Mouse (Mus musculus) stomach, embryonic 14.5 days (tissue): ENCODE measurements at regions not wholly inside any gene's neighbourhood (a gene's known extent, or its start where the extent isn't known, plus 50 kb on each side); places are given as distances from the start of the nearest gene placed in this dataset.

Source experiments
- ATAC-seq: fragments of 200-750 bp; cut with Nextera tagmentation; 2 replicates; pipeline ENCODE4 v1.8.0; 2017; ENCODE audit warnings: low read depth, moderate TSS enrichment; ENCODE audit not compliant: insufficient number of reproducible peaks, insufficient read depth, low FRiP score
- H3K27ac ChIP-seq: fragments of 300-500 bp; sonication (generic); 2 replicates; pipeline ENCODE4 v1.5.1; 2014; ENCODE audit warnings: mild to moderate bottlenecking, low read length, moderate library complexity, mixed read lengths
- H3K27me3 ChIP-seq: fragments of 300-500 bp; sonication (generic); 2 replicates; pipeline ENCODE4 v1.6.1; 2014; ENCODE audit warnings: low read length, control low read depth, mixed read lengths; ENCODE audit not compliant: control insufficient read depth, insufficient read depth
- H3K36me3 ChIP-seq: fragments of 300-500 bp; sonication (generic); 2 replicates; pipeline ENCODE4 v1.6.1; 2014; ENCODE audit warnings: mild to moderate bottlenecking, control low read depth, low read length, moderate library complexity, mixed read lengths; ENCODE audit not compliant: control insufficient read depth, insufficient read depth
- H3K4me1 ChIP-seq: fragments of 300-500 bp; sonication (generic); 2 replicates; pipeline ENCODE4 v1.6.1; 2014; ENCODE audit warnings: low read length, control low read depth, mixed read lengths; ENCODE audit not compliant: control insufficient read depth, insufficient read depth
- H3K4me2 ChIP-seq: fragments of 300-500 bp; sonication (generic); replicated peaks from 2 replicates; pipeline ENCODE4 v1.6.1; 2014; ENCODE audit warnings: low read depth, low read length, control low read depth
- H3K4me3 ChIP-seq: fragments of 300-500 bp; sonication (generic); 2 replicates; pipeline ENCODE4 v1.5.1; 2014; ENCODE audit warnings: low read depth, low read length, control low read depth
- H3K9ac ChIP-seq: fragments of 300-500 bp; sonication (generic); replicated peaks from 2 replicates; pipeline ENCODE4 v1.6.1; 2014; ENCODE audit warnings: low read depth, mild to moderate bottlenecking, control low read depth, low read length, moderate library complexity, mixed read lengths
- H3K9me3 ChIP-seq: fragments of 300-500 bp; sonication (generic); 2 replicates; pipeline ENCODE4 v1.6.1; 2016; ENCODE audit warnings: low read depth, low read length, control low read depth; ENCODE audit not compliant: control insufficient read depth
- WGBS: fragments of 180-500 bp; shearing (Covaris S2); extraction: QIAGEN DNeasy Blood & Tissue Kit; methylation state at CpG from one replicate; pipeline ENCODE4 v1.1.7; 2014; 5-methylcytosine and 5-hydroxymethylcytosine counted together

- H3K27ac ChIP-seq, result peak overlapping the region; percentile 23; the same call in 1 of the 2 replicates
- no peak overlapping the region for H3K4me2 ChIP-seq
- no peaks in the 10 kb centered on the region for H3K9me3 ChIP-seq
- no peak overlapping the region for H3K9ac ChIP-seq
- 60% methylated on average over 5 of the region's 5 CpGs for whole genome bisulfite sequencing
- no peaks in the 10 kb centered on the region for H3K27me3 ChIP-seq
- no peak for ATAC-seq
- H3K4me1 ChIP-seq, result peaks cover 6% of the 10 kb centered on the region; the same call in 1 of the 2 replicates
- no peak overlapping the region for H3K4me3 ChIP-seq
- no peaks in the 10 kb centered on the region for H3K36me3 ChIP-seq
Measured at GRCm38 (mm10) chr1:168012611-168013010, 323.6 kb downstream of the Lmx1a start.

- Histone ChIP-seq H3K36me3 (no peaks in the 10 kb centered on the region), H3K9me3 (no peaks in the 10 kb centered on the region), H3K4me3 (no peak overlapping the region), H3K27me3 (no peaks in the 10 kb centered on the region), H3K4me2 (no peak overlapping the region), H3K4me1 (peaks cover 3% of the 10 kb centered on the region; the same call in 1 of the 2 replicates), H3K27ac (no peak overlapping the region), H3K9ac (no peak overlapping the region)
- WGBS, result 80% methylated on average over 5 of the region's 5 CpGs
- ATAC-seq, result no peak
Measured at GRCm38 (mm10) chr1:168016375-168016890, 327.4 kb downstream of the Lmx1a start.

DNA sequence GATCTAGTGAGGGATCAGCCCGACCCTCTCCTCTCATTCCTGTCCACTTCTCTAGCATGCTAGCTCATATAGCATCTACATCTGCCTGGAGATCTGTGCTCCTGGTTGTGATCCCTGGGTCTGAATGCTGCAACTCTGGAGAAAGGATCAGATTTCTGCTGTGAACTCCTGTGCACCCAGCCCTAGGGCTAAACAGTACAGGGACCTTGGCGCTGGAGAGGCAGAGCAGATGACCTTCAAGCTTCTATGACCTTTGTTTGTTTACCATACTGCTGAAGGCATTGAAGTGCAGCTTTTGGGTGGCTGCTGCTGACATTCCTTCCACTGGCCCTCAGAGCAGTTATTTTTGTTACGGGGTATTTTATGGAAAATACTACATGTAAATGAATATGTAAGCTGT lies 337.4 kb downstream of the Lmx1a start:
- no peaks in the 10 kb centered on the region for H3K4me1 ChIP-seq
- no peaks in the 10 kb centered on the region for H3K36me3 ChIP-seq
- no peak overlapping the region for H3K27ac ChIP-seq
- no peak overlapping the region for H3K4me3 ChIP-seq
- H3K4me2 ChIP-seq, result no peak overlapping the region
- no peaks in the 10 kb centered on the region for H3K9me3 ChIP-seq
- H3K9ac ChIP-seq, result no peak overlapping the region
- H3K27me3 ChIP-seq, result no peaks in the 10 kb centered on the region
- WGBS, result 65% methylated on average over 3 of the region's 3 CpGs
- no peak for ATAC-seq

GRCm38 (mm10) chr1:168044765-168045164 lies 355.7 kb downstream of the Lmx1a start:
- no peak overlapping the region for H3K27ac ChIP-seq
- H3K9ac ChIP-seq, result no peak overlapping the region
- 71% methylated on average over 10 of the region's 10 CpGs for WGBS
- H3K9me3 ChIP-seq, result no peaks in the 10 kb centered on the region
- H3K27me3 ChIP-seq, result no peaks in the 10 kb centered on the region
- no peak for ATAC-seq
- H3K4me1 ChIP-seq, result no peaks in the 10 kb centered on the region
- H3K4me2 ChIP-seq, result no peak overlapping the region
- H3K36me3 ChIP-seq, result no peaks in the 10 kb centered on the region
- no peak overlapping the region for H3K4me3 ChIP-seq

GRCm38 (mm10) chr1:168046347-168046746 lies 357.3 kb downstream of the Lmx1a start:
- no peaks in the 10 kb centered on the region for H3K4me1 ChIP-seq
- no peak overlapping the region for H3K27ac ChIP-seq
- whole genome bisulfite sequencing, result 81% methylated on average over 7 of the region's 7 CpGs
- H3K9me3 ChIP-seq, result no peaks in the 10 kb centered on the region
- no peak overlapping the region for H3K9ac ChIP-seq
- H3K27me3 ChIP-seq, result no peaks in the 10 kb centered on the region
- H3K4me2 ChIP-seq, result no peak overlapping the region
- H3K36me3 ChIP-seq, result no peaks in the 10 kb centered on the region
- ATAC-seq, result no peak
- H3K4me3 ChIP-seq, result no peak overlapping the region

- Histone ChIP-seq H3K4me3 (no peak overlapping the region), H3K4me2 (no peak overlapping the region), H3K27ac (no peak overlapping the region), H3K4me1 (no peaks in the 10 kb centered on the region), H3K9me3 (no peaks in the 10 kb centered on the region), H3K27me3 (no peaks in the 10 kb centered on the region), H3K36me3 (no peaks in the 10 kb centered on the region), H3K9ac (no peak overlapping the region)
- WGBS, result 96% methylated on average over 1 of the region's 1 CpGs
- ATAC-seq, result no peak
Measured at GRCm38 (mm10) chr1:168046749-168047148, 357.7 kb downstream of the Lmx1a start.

- ATAC-seq, result no peak
Measured at GRCm38 (mm10) chr1:168049965-168050364, 360.9 kb downstream of the Lmx1a start.

DNA sequence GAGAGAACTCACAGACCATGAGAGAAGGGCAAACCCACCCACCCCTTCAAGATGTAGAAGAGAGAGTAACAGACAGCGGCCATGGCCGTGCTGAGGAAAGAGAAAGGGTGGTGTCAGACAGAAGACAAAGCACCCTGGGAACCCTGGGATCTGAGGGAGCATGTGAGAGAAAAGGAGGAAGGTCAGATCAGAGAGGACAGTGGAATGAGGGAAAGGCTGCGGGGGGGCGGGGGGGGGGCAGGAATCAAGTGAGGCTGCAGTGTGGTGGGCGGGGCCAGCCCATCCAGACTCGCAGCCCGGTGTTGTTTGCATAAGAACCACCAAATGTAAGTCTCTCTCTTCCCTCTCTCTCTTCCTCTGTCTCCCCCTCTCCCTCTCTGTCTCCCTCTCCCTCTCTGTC lies 367.4 kb downstream of the Lmx1a start:
- no peak; the same call in 1 of the 2 replicates for ATAC-seq

More at GRCm38 (mm10) chr1:168049965-168050364, 360.9 kb downstream of the Lmx1a start:
- Histone ChIP-seq H3K4me3 (no peak overlapping the region), H3K9ac (no peak overlapping the region), H3K27ac (no peak overlapping the region), H3K36me3 (no peaks in the 10 kb centered on the region), H3K4me2 (no peak overlapping the region), H3K27me3 (no peaks in the 10 kb centered on the region), H3K4me1 (no peaks in the 10 kb centered on the region), H3K9me3 (no peaks in the 10 kb centered on the region)
- WGBS, result 88% methylated on average over 3 of the region's 3 CpGs

DNA sequence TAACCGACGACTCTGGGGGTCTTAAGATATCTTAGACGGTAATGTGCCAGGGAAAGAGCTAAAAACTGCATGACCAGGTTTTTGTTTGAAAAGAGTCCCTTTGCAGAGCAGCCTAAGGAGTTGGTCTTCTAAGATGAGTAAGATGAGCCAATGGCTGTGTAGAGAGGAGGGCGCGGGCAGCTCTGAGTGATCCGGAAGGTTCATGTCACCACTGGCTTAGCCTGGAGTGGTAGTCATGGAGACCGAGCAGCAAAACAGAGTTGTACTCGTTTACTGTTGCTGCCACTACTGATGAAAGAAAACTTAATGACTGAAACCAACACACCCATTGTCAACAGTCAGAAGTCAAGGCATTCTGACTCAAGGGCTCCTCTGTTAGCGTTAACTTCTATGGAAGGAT lies 368.4 kb downstream of the Lmx1a start:
- Histone ChIP-seq H3K9me3 (no peaks in the 10 kb centered on the region), H3K4me3 (no peak overlapping the region), H3K27me3 (no peaks in the 10 kb centered on the region), H3K9ac (no peak overlapping the region), H3K4me2 (no peak overlapping the region), H3K4me1 (no peaks in the 10 kb centered on the region), H3K27ac (no peak overlapping the region), H3K36me3 (no peaks in the 10 kb centered on the region)
- ATAC-seq, result no peak
- WGBS, result 80% methylated on average over 9 of the region's 9 CpGs

More for the DNA sequence above, 367.4 kb downstream of the Lmx1a start:
- Histone ChIP-seq H3K9me3 (no peaks in the 10 kb centered on the region), H3K4me1 (no peaks in the 10 kb centered on the region), H3K27me3 (no peaks in the 10 kb centered on the region), H3K27ac (no peak overlapping the region), H3K4me3 (no peak overlapping the region), H3K4me2 (no peak overlapping the region; the same call in 1 of the 2 replicates), H3K9ac (no peak overlapping the region), H3K36me3 (no peaks in the 10 kb centered on the region)
- WGBS, result 3% methylated on average over 5 of the region's 7 CpGs
